Mouse (Mus musculus) midbrain, embryonic 13.5 days (tissue): Measurements from ENCODE around the gene Ppp3r2. TPM values are rescaled to one million over a fixed set of nuclear protein-coding genes. Genes with fewer than 3 reads are reported as not detected.
A peak's percentile ranks its signal among the peaks of the same experiment; 100 is the strongest.

Experiments
- ATAC-seq: fragments of 200-750 bp; cut with Nextera tagmentation; 2 replicates; pipeline ENCODE4 v1.8.0; 2017; ENCODE audit warnings: mild to moderate bottlenecking, moderate TSS enrichment, moderate library complexity
- H3K27ac ChIP-seq: fragments of 300-500 bp; sonication (generic); 2 replicates; pipeline ENCODE4 v1.5.1; 2015; ENCODE audit warnings: inconsistent platforms, mild to moderate bottlenecking, moderate library complexity
- H3K27me3 ChIP-seq: fragments of 300-500 bp; sonication (generic); 2 replicates; pipeline ENCODE4 v1.6.1; 2015; ENCODE audit warnings: mild to moderate bottlenecking, inconsistent platforms
- H3K36me3 ChIP-seq: fragments of 300-500 bp; sonication (generic); 2 replicates; pipeline ENCODE4 v1.6.1; 2015; ENCODE audit warnings: mild to moderate bottlenecking, inconsistent platforms
- H3K4me1 ChIP-seq: fragments of 300-500 bp; sonication (generic); replicated peaks from 2 replicates; pipeline ENCODE4 v1.6.1; 2015; ENCODE audit warnings: inconsistent platforms
- H3K4me2 ChIP-seq: fragments of 300-500 bp; sonication (generic); replicated peaks from 2 replicates; pipeline ENCODE4 v1.6.1; 2015; ENCODE audit warnings: moderate library complexity, mild to moderate bottlenecking, inconsistent platforms
- H3K4me3 ChIP-seq: fragments of 300-500 bp; sonication (generic); replicated peaks from 2 replicates; pipeline ENCODE4 v1.5.1; 2015; ENCODE audit warnings: mild to moderate bottlenecking, inconsistent platforms
- H3K9ac ChIP-seq: fragments of 300-500 bp; sonication (generic); replicated peaks from 2 replicates; pipeline ENCODE4 v1.6.1; 2015; ENCODE audit warnings: mild to moderate bottlenecking, inconsistent platforms
- H3K9me3 ChIP-seq: fragments of 300-500 bp; sonication (generic); 2 replicates; pipeline ENCODE4 v1.6.1; 2016; ENCODE audit warnings: mild to moderate bottlenecking, inconsistent platforms
- WGBS: fragments of 180-500 bp; shearing (Covaris S2); methylation state at CpG from one replicate; pipeline ENCODE4 v1.1.7; 2015; 5-methylcytosine and 5-hydroxymethylcytosine counted together
- polyA plus RNA-seq: library from polyadenylated mRNA; unstranded; fragments of >200 nt; fragmentation: Nextera tagmentation; extraction: Ambion mirVana; gene quantifications from 2 replicates; pipeline ENCODE4 v1.2.1, GENCODE M21; 2015

The Ppp3r2 gene
- polyA plus RNA-seq, 1 experiment from 2014 or later: 0.11 TPM

GRCm38 (mm10) chr4:49639913-49640312, 41.9 kb downstream of the Ppp3r2 start:
- H3K9me3 ChIP-seq: no peaks in the 10 kb centered on the region
- H3K4me1 ChIP-seq: no peaks in the 10 kb centered on the region
- no peaks in the 10 kb centered on the region for H3K27me3 ChIP-seq
- WGBS: 74% methylated on average over 2 of the region's 2 CpGs
- H3K36me3 ChIP-seq: peaks cover 73% of the 10 kb centered on the region
- no peak overlapping the region for H3K27ac ChIP-seq
- H3K4me2 ChIP-seq: no peak overlapping the region
- H3K9ac ChIP-seq: no peak overlapping the region
- H3K4me3 ChIP-seq: no peak overlapping the region
- ATAC-seq: no peak

- H3K9me3 ChIP-seq: no peaks in the 10 kb centered on the region
- no peak for ATAC-seq
- H3K9ac ChIP-seq: no peak overlapping the region
- H3K4me2 ChIP-seq: no peak overlapping the region
- H3K36me3 ChIP-seq: peaks cover 64% of the 10 kb centered on the region
- H3K27ac ChIP-seq: no peak overlapping the region
- no peak overlapping the region for H3K4me3 ChIP-seq
- no peaks in the 10 kb centered on the region for H3K27me3 ChIP-seq
- peaks cover 13% of the 10 kb centered on the region for H3K4me1 ChIP-seq
- WGBS: 94% methylated on average over 11 of the region's 11 CpGs
Measured at GRCm38 (mm10) chr4:49637821-49638220, 44.0 kb downstream of the Ppp3r2 start.

GRCm38 (mm10) chr4:49632139-49632481, 49.7 kb downstream of the Ppp3r2 start:
- Histone ChIP-seq H3K4me2 (peak overlapping the region; percentile 69), H3K27me3 (no peaks in the 10 kb centered on the region), H3K9me3 (no peaks in the 10 kb centered on the region), H3K36me3 (peaks cover 28% of the 10 kb centered on the region), H3K9ac (peak overlapping the region; percentile 84), H3K27ac (peak overlapping the region; percentile 87), H3K4me3 (peak overlapping the region; percentile 78), H3K4me1 (peaks cover 16% of the 10 kb centered on the region)
- ATAC-seq: no peak
- WGBS: under 1% methylated on average over 30 of the region's 30 CpGs

GRCm38 (mm10) chr4:49631319-49632138, 50.3 kb downstream of the Ppp3r2 start, which contains the start of gene Rnf20:
Rnf20 (plus strand) TSS chr4:49632006.
- H3K4me2 ChIP-seq: peak within 1 kb of the TSS; percentile 69
- no peaks in the 10 kb centered on the region for H3K27me3 ChIP-seq
- peaks cover 16% of the 10 kb centered on the region for H3K4me1 ChIP-seq
- H3K4me3 ChIP-seq: peak within 1 kb of the TSS; percentile 78
- peaks cover 23% of the 10 kb centered on the region for H3K36me3 ChIP-seq
- peak; percentile 97 for ATAC-seq
- no peaks in the 10 kb centered on the region for H3K9me3 ChIP-seq
- peak within 1 kb of the TSS; percentile 84 for H3K9ac ChIP-seq
- H3K27ac ChIP-seq: peak within 1 kb of the TSS; percentile 87
- 4% methylated on average over 37 of the region's 37 CpGs for WGBS

- WGBS: 83% methylated on average over 5 of the region's 5 CpGs
Measured at GRCm38 (mm10) chr4:49628941-49629340, 52.9 kb downstream of the Ppp3r2 start.

More at GRCm38 (mm10) chr4:49628941-49629340, 52.9 kb downstream of the Ppp3r2 start:
- ATAC-seq: no peak
- H3K27ac ChIP-seq: no peak overlapping the region
- H3K4me2 ChIP-seq: no peak overlapping the region
- no peaks in the 10 kb centered on the region for H3K36me3 ChIP-seq
- H3K9me3 ChIP-seq: no peaks in the 10 kb centered on the region
- no peak overlapping the region for H3K4me3 ChIP-seq
- no peak overlapping the region for H3K9ac ChIP-seq
- peaks cover 14% of the 10 kb centered on the region for H3K4me1 ChIP-seq
- H3K27me3 ChIP-seq: no peaks in the 10 kb centered on the region

Other genes with a start within 250 kb of the Ppp3r2 start
- gene Acnat1, start 208.1 kb downstream of the Ppp3r2 start, polyA plus RNA-seq: not detected in 2 replicates
- gene Baat, start 175.5 kb downstream of the Ppp3r2 start, polyA plus RNA-seq: 0.13 TPM in 1 of 2 replicates, not detected in the other
- gene Mrpl50, start 160.9 kb downstream of the Ppp3r2 start, polyA plus RNA-seq: 78.1 and 82.5 TPM in 2 replicates
- gene Zfp189, start 160.8 kb downstream of the Ppp3r2 start, polyA plus RNA-seq: 15.1 and 15.2 TPM in 2 replicates
- 0.20 and 0.54 TPM in 2 replicates for gene Aldob, start 132.5 kb downstream of the Ppp3r2 start, polyA plus RNA-seq
- gene Tmem246, start 84.1 kb downstream of the Ppp3r2 start, polyA plus RNA-seq: 48.7 and 50.5 TPM in 2 replicates
- 66.2 and 68.8 TPM in 2 replicates for gene Rnf20, start 50.0 kb downstream of the Ppp3r2 start, polyA plus RNA-seq
- 6.6 and 6.7 TPM in 2 replicates for gene Grin3a, start 163.7 kb upstream of the Ppp3r2 start, polyA plus RNA-seq